Mouse (Mus musculus) bone marrow macrophage, adult 2 months (primary cell): ENCODE measurements around the gene Immp2l.

Experiments
- CTCF ChIP-seq: IDR thresholded peaks from 2 replicates; pipeline ENCODE4 v1.5.1; 2012; ENCODE audit warnings: low read depth, mild to moderate bottlenecking, low read length, moderate library complexity
- POLR2A ChIP-seq: IDR thresholded peaks from 2 replicates; pipeline ENCODE4 v1.6.1; 2012; ENCODE audit warnings: mild to moderate bottlenecking, low read depth, low read length, borderline replicate concordance

- TF ChIP-seq CTCF = no peak
- TF ChIP-seq POLR2A = no peak
Measured at GRCm38 (mm10) chr12:41347494-41347893, 323.6 kb downstream of the Immp2l start.
